Mouse (Mus musculus): ENCODE measurements at regions not wholly inside any gene's neighbourhood (a gene's known extent, or its start where the extent isn't known, plus 50 kb on each side); places are given as distances from the start of the nearest gene placed in this dataset.

DNA sequence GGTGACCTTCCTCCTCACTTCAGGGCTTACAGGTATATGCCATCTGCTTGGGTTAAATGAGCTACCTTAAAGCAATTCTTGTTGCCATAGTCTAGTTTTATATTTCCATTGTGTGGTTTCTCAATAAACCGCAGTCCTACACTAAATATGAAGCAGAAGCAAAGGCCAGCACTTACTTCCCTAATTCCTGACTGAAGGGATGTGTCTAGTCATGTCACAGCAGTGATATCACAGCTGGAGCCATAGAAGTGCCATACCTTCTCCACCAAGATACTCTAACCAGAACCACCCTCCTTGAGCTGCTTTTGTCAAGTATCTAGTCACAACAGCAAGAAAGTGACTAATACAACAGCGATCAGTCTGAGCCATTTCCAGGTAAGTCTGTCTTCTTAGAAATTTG, 283.6 kb upstream of the Myo3a start:
- no peak overlapping the region for H3K4me2 ChIP-seq (replicated peaks; ENCODE audit: low read depth, low read length)

DNA sequence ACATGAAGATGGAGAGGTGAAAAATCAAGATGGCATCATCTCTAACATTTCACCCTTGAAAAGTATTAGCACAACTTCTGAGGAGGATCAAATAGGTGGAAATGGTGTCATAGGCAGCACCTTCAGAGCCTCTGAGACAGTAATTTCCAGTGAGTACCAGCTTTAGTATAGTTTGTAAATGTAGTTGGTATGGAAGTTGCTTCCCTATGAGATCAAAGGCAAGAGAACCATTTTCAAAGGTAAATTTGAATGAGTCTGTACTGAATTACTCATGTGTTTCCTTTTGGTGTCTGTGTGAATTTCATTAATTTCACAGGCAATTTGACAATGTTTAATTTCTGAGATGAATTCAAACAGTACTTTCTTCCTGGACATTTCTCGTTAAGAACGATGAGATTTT, 280.8 kb upstream of the Myo3a start:
- Histone ChIP-seq H3K4me2 (replicated peaks; ENCODE audit: low read depth, low read length) (no peak overlapping the region), H3K36me3 (ENCODE audit: control insufficient read depth, insufficient read depth, low read length) (no peaks in the 10 kb centered on the region), H3K27me3 (ENCODE audit: control insufficient read depth, insufficient read depth, low read length) (no peaks in the 10 kb centered on the region), H3K4me1 (replicated peaks; ENCODE audit: control insufficient read depth, insufficient read depth, low read length) (no peaks in the 10 kb centered on the region), H3K27ac (ENCODE audit: low read depth, low read length) (no peak overlapping the region), H3K9ac (ENCODE audit: low read depth, low read length) (no peak overlapping the region), H3K4me3 (ENCODE audit: low read depth, low read length) (no peak overlapping the region), H3K9me3 (ENCODE audit: control insufficient read depth, low read length) (no peaks in the 10 kb centered on the region)
- no peak for ATAC-seq (ENCODE audit: low FRiP score)
- 93% methylated on average over 2 of the region's 2 CpGs for WGBS
- DNase-seq (ENCODE audit: low spot score): no peak

More for the DNA sequence above, 283.6 kb upstream of the Myo3a start:
- H3K9ac ChIP-seq (ENCODE audit: low read depth, low read length): no peak overlapping the region
- WGBS: 95% methylated on average over 2 of the region's 2 CpGs
- no peak for DNase-seq (ENCODE audit: low spot score)
- H3K36me3 ChIP-seq (ENCODE audit: control insufficient read depth, insufficient read depth, low read length): no peaks in the 10 kb centered on the region
- H3K27ac ChIP-seq (ENCODE audit: low read depth, low read length): no peak overlapping the region
- H3K4me1 ChIP-seq (replicated peaks; ENCODE audit: control insufficient read depth, insufficient read depth, low read length): no peaks in the 10 kb centered on the region
- H3K4me3 ChIP-seq (ENCODE audit: low read depth, low read length): no peak overlapping the region
- H3K27me3 ChIP-seq (ENCODE audit: control insufficient read depth, insufficient read depth, low read length): no peaks in the 10 kb centered on the region
- no peaks in the 10 kb centered on the region for H3K9me3 ChIP-seq (ENCODE audit: control insufficient read depth, low read length)
- no peak for ATAC-seq (ENCODE audit: low FRiP score)

DNA sequence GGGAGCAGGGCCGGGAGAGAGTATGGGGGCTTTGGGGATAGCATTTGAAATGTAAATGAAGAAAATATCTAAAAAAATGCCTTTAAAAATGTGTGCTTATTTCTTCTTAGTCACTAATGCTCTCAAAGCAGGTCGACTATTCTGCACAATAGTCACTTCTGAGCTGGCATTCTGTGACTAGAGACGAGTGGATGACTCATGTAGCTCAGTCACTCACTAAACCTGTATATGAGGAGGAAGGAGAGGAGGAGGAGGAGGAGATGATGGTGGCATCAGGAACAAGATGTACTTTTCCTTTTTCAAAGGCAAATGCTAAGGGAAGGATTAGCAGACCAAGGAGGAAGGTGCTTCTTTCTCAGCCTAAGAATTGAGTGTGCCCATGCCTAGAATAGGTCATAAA, 276.0 kb upstream of the Myo3a start:
- H3K9ac ChIP-seq (ENCODE audit: low read depth, low read length): no peak overlapping the region
- no peak overlapping the region for H3K4me2 ChIP-seq (replicated peaks; ENCODE audit: low read depth, low read length)
- H3K4me1 ChIP-seq (replicated peaks; ENCODE audit: control insufficient read depth, insufficient read depth, low read length): no peaks in the 10 kb centered on the region
- H3K9me3 ChIP-seq (ENCODE audit: control insufficient read depth, low read length): no peaks in the 10 kb centered on the region
- ATAC-seq (ENCODE audit: low FRiP score) (no peak), DNase-seq (ENCODE audit: low spot score) (no peak)
- 73% methylated on average over 3 of the region's 3 CpGs for WGBS
- no peaks in the 10 kb centered on the region for H3K27me3 ChIP-seq (ENCODE audit: control insufficient read depth, insufficient read depth, low read length)
- no peaks in the 10 kb centered on the region for H3K36me3 ChIP-seq (ENCODE audit: control insufficient read depth, insufficient read depth, low read length)
- H3K27ac ChIP-seq (ENCODE audit: low read depth, low read length): no peak overlapping the region
- no peak overlapping the region for H3K4me3 ChIP-seq (ENCODE audit: low read depth, low read length)

DNA sequence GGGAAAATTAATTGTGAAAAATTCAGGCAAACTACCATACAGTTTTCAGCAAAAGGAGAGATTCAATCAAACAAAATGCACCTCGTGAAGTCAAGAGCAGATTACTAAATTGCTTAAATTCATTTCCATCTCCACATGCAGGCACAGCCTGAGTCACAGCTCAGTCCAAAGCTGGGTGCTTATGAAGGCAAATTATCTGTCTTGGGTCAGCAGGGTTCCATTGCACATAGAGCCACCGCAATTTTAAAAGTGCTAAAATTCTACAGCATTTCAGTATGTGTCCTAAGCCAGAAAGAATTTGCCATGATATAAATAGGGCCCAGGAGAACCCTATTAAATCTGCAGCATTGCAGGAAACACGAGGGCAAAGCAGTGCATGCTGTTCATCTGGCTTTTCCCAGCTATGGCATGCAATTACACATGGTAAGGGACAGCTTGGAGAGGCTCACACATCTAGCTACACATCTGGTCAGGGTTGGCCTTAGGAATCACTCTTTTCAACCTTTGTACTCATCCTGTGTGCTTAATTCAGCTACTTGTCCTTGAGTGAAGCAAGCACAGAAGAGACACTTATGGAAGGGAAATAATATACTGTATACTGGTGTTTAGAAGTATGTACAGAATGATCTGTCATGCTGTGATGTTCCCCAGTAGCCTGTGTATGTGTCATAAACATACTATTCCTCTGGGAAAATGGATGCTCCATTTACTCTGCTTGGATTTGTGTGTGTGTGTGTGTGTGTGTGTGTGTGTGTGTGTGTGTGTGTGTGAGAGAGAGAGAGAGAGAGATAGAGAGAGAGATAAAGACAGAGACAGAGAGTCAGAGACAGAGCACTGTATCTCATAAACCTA, 271.0 kb upstream of the Myo3a start:
- H3K4me1 ChIP-seq (replicated peaks; ENCODE audit: control insufficient read depth, insufficient read depth, low read length): no peaks in the 10 kb centered on the region
- H3K27me3 ChIP-seq (ENCODE audit: control insufficient read depth, insufficient read depth, low read length): no peaks in the 10 kb centered on the region
- H3K36me3 ChIP-seq (ENCODE audit: control insufficient read depth, insufficient read depth, low read length): no peaks in the 10 kb centered on the region
- no peak overlapping the region for H3K9ac ChIP-seq (ENCODE audit: low read depth, low read length)
- H3K4me3 ChIP-seq (ENCODE audit: low read depth, low read length): no peak overlapping the region
- DNase-seq (ENCODE audit: low spot score): no peak
- no peak overlapping the region for H3K27ac ChIP-seq (ENCODE audit: low read depth, low read length)
- no peak for ATAC-seq (ENCODE audit: low FRiP score)
- 70% methylated on average over 3 of the region's 3 CpGs for WGBS
- H3K4me2 ChIP-seq (replicated peaks; ENCODE audit: low read depth, low read length): no peak overlapping the region
- no peaks in the 10 kb centered on the region for H3K9me3 ChIP-seq (ENCODE audit: control insufficient read depth, low read length)

DNA sequence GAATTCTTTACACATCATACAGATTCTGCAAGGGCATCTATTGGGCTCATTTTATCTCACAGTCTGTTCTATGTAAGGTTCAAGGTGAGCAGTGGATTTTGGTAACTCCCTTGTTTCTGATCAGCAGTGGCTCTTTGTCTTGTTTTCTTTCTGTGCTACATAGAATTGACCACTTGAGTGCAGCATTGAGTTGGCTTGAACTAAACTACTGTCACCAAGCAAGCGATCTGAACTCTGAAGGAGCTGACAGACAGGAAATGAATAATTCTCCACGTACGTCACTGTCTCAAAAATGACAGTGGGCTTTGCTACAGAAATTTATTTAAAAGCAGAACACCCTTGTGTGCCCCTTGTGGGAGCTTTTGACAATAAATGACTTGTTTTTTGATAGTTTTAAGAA, 268.9 kb upstream of the Myo3a start:
- WGBS: 2% methylated on average over 3 of the region's 3 CpGs
- no peaks in the 10 kb centered on the region for H3K9me3 ChIP-seq (ENCODE audit: control insufficient read depth, low read length)
- no peak overlapping the region for H3K4me3 ChIP-seq (ENCODE audit: low read depth, low read length)
- no peaks in the 10 kb centered on the region for H3K36me3 ChIP-seq (ENCODE audit: control insufficient read depth, insufficient read depth, low read length)
- no peaks in the 10 kb centered on the region for H3K4me1 ChIP-seq (replicated peaks; ENCODE audit: control insufficient read depth, insufficient read depth, low read length)
- H3K27me3 ChIP-seq (ENCODE audit: control insufficient read depth, insufficient read depth, low read length): no peaks in the 10 kb centered on the region
- DNase-seq (ENCODE audit: low spot score) (peak; percentile 78), ATAC-seq (ENCODE audit: low FRiP score) (peak; percentile 78)
- no peak overlapping the region for H3K27ac ChIP-seq (ENCODE audit: low read depth, low read length)
- H3K4me2 ChIP-seq (replicated peaks; ENCODE audit: low read depth, low read length): no peak overlapping the region
- H3K9ac ChIP-seq (ENCODE audit: low read depth, low read length): no peak overlapping the region

DNA sequence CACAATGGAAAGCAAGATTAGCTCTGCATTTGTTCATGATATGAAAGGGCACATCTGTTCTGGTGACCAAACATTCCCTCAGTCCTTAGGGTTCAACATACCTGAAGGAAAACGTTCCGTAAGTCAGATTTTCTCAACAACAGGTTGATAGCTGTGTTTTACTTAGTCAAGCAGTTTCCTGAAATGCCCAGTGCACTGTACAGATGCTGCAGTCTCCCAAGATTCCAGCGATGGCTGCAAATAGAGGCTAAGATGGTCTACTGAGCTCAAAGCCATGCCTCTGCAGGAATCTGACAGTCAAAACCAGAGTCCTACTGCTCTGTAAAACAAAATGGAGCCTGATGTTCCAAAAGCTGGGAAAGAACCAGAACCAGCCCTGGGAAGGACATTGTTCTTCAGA, 268.5 kb upstream of the Myo3a start:
- ATAC-seq (ENCODE audit: low FRiP score) (no peak), DNase-seq (ENCODE audit: low spot score) (peak; percentile 19)
- WGBS: 59% methylated on average over 3 of the region's 3 CpGs
- H3K9ac ChIP-seq (ENCODE audit: low read depth, low read length): no peak overlapping the region
- no peaks in the 10 kb centered on the region for H3K27me3 ChIP-seq (ENCODE audit: control insufficient read depth, insufficient read depth, low read length)
- no peak overlapping the region for H3K4me3 ChIP-seq (ENCODE audit: low read depth, low read length)
- no peaks in the 10 kb centered on the region for H3K9me3 ChIP-seq (ENCODE audit: control insufficient read depth, low read length)
- H3K36me3 ChIP-seq (ENCODE audit: control insufficient read depth, insufficient read depth, low read length): no peaks in the 10 kb centered on the region
- H3K27ac ChIP-seq (ENCODE audit: low read depth, low read length): no peak overlapping the region
- H3K4me2 ChIP-seq (replicated peaks; ENCODE audit: low read depth, low read length): no peak overlapping the region
- H3K4me1 ChIP-seq (replicated peaks; ENCODE audit: control insufficient read depth, insufficient read depth, low read length): no peaks in the 10 kb centered on the region

DNA sequence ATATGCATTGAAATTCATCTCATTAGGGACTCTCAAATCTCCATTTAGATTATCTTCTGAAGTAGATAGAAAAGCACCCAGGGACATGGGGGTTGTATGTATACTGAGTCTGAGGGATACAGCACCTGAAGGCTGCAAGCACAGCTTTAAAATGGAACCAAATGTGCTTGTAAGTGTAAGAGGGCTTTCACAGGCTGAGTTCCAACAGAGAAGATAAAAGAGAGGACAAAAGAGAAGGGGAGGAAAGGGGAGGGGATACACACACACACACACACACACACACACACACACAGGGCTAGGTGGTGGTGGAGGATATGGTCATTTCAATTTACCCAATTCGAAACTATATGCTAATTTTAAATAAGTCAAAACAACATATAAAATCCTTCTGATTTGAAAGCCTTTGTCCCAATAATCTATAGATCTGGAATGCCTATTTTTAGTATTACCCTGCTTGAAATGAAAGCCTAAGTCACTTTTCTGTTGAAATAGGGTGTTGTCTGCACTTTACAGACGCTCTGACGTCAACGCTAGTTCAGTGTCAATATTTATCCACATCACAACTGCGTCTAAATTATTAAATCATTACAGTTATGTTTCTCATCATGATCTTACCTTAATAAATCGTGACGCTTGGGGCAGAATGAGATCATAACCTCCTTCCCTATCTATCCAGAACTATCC, 263.8 kb upstream of the Myo3a start:
- Histone ChIP-seq H3K9ac (ENCODE audit: low read depth, low read length) (no peak overlapping the region), H3K36me3 (ENCODE audit: control insufficient read depth, insufficient read depth, low read length) (no peaks in the 10 kb centered on the region), H3K4me2 (replicated peaks; ENCODE audit: low read depth, low read length) (no peak overlapping the region; the same call in 1 of the 2 replicates), H3K27me3 (ENCODE audit: control insufficient read depth, insufficient read depth, low read length) (no peaks in the 10 kb centered on the region), H3K9me3 (ENCODE audit: control insufficient read depth, low read length) (no peaks in the 10 kb centered on the region), H3K27ac (ENCODE audit: low read depth, low read length) (peak overlapping the region; percentile 58), H3K4me1 (replicated peaks; ENCODE audit: control insufficient read depth, insufficient read depth, low read length) (no peaks in the 10 kb centered on the region), H3K4me3 (ENCODE audit: low read depth, low read length) (no peak overlapping the region)
- DNase-seq (ENCODE audit: low spot score): peak; percentile 14
- peak; percentile 55 for ATAC-seq (ENCODE audit: low FRiP score)
- WGBS: 8% methylated on average over 7 of the region's 7 CpGs

DNA sequence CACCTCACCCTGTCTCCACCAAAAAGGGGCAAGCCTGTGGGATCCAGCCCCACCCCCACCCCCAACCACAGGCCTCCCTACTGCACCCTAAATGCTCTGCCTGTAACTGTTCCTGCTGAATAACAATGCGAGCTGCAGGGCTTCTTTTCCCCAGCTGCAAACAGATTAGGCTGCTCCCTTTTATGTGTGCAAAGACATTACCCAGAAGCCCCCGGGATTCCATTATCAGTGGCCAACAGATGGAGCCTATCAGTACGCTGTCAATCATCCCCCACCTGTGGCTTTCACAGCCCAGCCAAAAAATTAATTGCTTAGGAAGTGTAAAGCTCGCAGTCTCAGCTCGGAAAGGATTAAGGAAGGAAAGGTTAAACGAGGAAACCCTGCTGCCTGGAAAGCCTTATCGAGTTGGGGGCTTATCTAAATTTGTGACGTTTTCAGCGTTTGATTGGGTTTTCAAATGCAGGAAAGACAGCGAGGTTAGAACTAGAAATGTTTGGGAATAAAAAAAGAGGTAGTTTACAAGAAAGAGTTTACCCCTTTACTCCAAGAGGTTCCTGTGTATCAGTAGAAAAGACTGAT, 263.2 kb upstream of the Myo3a start:
- no peak overlapping the region for H3K9ac ChIP-seq (ENCODE audit: low read depth, low read length)
- H3K4me2 ChIP-seq (replicated peaks; ENCODE audit: low read depth, low read length): no peak overlapping the region; the same call in 1 of the 2 replicates
- H3K4me1 ChIP-seq (replicated peaks; ENCODE audit: control insufficient read depth, insufficient read depth, low read length): no peaks in the 10 kb centered on the region
- WGBS: 3% methylated on average over 10 of the region's 10 CpGs
- H3K4me3 ChIP-seq (ENCODE audit: low read depth, low read length): no peak overlapping the region
- H3K27ac ChIP-seq (ENCODE audit: low read depth, low read length): peak overlapping the region; percentile 58
- no peaks in the 10 kb centered on the region for H3K27me3 ChIP-seq (ENCODE audit: control insufficient read depth, insufficient read depth, low read length)
- peak; percentile 77 for DNase-seq (ENCODE audit: low spot score)
- no peaks in the 10 kb centered on the region for H3K9me3 ChIP-seq (ENCODE audit: control insufficient read depth, low read length)
- no peaks in the 10 kb centered on the region for H3K36me3 ChIP-seq (ENCODE audit: control insufficient read depth, insufficient read depth, low read length)
- peak; percentile 92 for ATAC-seq (ENCODE audit: low FRiP score)
